In genomic region chr1:134219608-134220007, GRCm38 (mm10) we compare ENCODE assay signal across 17 mouse cellular contexts. TPM values are rescaled to one million over a fixed set of nuclear protein-coding genes. Genes with fewer than 3 reads are reported as not detected.
"Had no signal": no experiment of that assay in that cellular context is flagged by ENCODE, and none has a peak within 500 bp of the region (broad histone marks: within the 10 kb centered on the region; RNA-seq: fewer than 3 reads in every experiment).

No protein-coding gene starts in this region.

- H3K9ac ChIP-seq: limb, embryonic 15.5 days; liver, embryonic 12.5 days; lung, embryonic 15.5 days; midbrain, embryonic 12.5 days; stomach, embryonic 15.5 days had no signal

- H3K27me3 ChIP-seq: limb, embryonic 15.5 days; lung, embryonic 15.5 days; midbrain, embryonic 12.5 days; stomach, embryonic 15.5 days had no signal

- DNase-seq: kidney, adult 9 months; kidney, postnatal 36 days; lung, postnatal 14 days; right cerebral cortex, postnatal 14 days; thymus, postnatal 4 days had no signal

- H3K4me3 ChIP-seq: limb, embryonic 15.5 days; liver, embryonic 12.5 days; lung, embryonic 15.5 days; megakaryocyte, embryonic 14.5 days; midbrain, embryonic 12.5 days; stomach, embryonic 15.5 days had no signal

- H3K27ac ChIP-seq: kidney, postnatal 0 days; limb, embryonic 15.5 days; liver, embryonic 12.5 days; lung, embryonic 15.5 days; macrophage; midbrain, embryonic 12.5 days; stomach, embryonic 15.5 days had no signal

- ATAC-seq: liver, embryonic 12.5 days; midbrain, embryonic 16.5 days had no signal

- H3K9me3 ChIP-seq: limb, embryonic 15.5 days; liver, embryonic 12.5 days; lung, embryonic 15.5 days; megakaryocyte, embryonic 14.5 days; midbrain, embryonic 12.5 days; stomach, embryonic 15.5 days had no signal

- H3K4me2 ChIP-seq: limb, embryonic 15.5 days; liver, embryonic 12.5 days; lung, embryonic 15.5 days; midbrain, embryonic 12.5 days; stomach, embryonic 15.5 days had no signal

- H3K36me3 ChIP-seq: limb, embryonic 15.5 days; liver, embryonic 12.5 days; lung, embryonic 15.5 days; midbrain, embryonic 12.5 days; stomach, embryonic 15.5 days had no signal

RNA-seq across cellular contexts. Expression of gene Adora1, which starts 15.6 kb away (rescaled TPM):
- polyA plus RNA-seq: macrophage had no signal

RNA-seq across cellular contexts. Expression of gene Mybph, which starts 26.4 kb away (rescaled TPM):
- total RNA-seq: layer of hippocampus, adult 18-20 months; left cerebral cortex, postnatal 10 days had no signal
- polyA plus RNA-seq: macrophage; midbrain, embryonic 12.5 days; spleen, adult 2 months had no signal
